Mouse (Mus musculus) lung, embryonic 16.5 days (tissue): Measurements from ENCODE around the gene Msrb3. TPM values are rescaled to one million over a fixed set of nuclear protein-coding genes. Genes with fewer than 3 reads are reported as not detected.

ENCODE experiments used
- ATAC-seq: fragments of 200-750 bp; cut with Nextera tagmentation; 2 replicates; pipeline ENCODE4 v1.8.0; 2017; ENCODE audit warnings: low read depth, mild to moderate bottlenecking, moderate library complexity
- H3K27ac ChIP-seq: fragments of 300-500 bp; sonication (generic); 2 replicates; pipeline ENCODE4 v1.5.1; 2014; ENCODE audit warnings: mild to moderate bottlenecking, control low read depth, low read length
- H3K27me3 ChIP-seq: fragments of 300-500 bp; sonication (generic); 2 replicates; pipeline ENCODE4 v1.6.1; 2014; ENCODE audit warnings: low read depth, low read length, mixed read lengths; ENCODE audit not compliant: control insufficient read depth, insufficient read depth
- H3K36me3 ChIP-seq: fragments of 300-500 bp; sonication (generic); 2 replicates; pipeline ENCODE4 v1.6.1; 2014; ENCODE audit warnings: low read length; ENCODE audit not compliant: control insufficient read depth, insufficient read depth
- H3K4me1 ChIP-seq: fragments of 300-500 bp; sonication (generic); replicated peaks from 2 replicates; pipeline ENCODE4 v1.6.1; 2014; ENCODE audit warnings: low read length, mixed read lengths; ENCODE audit not compliant: control insufficient read depth, insufficient read depth
- H3K4me2 ChIP-seq: fragments of 300-500 bp; sonication (generic); 2 replicates; pipeline ENCODE4 v1.6.1; 2014; ENCODE audit warnings: low read depth, low read length, control low read depth
- H3K4me3 ChIP-seq: fragments of 300-500 bp; sonication (generic); 2 replicates; pipeline ENCODE4 v1.5.1; 2014; ENCODE audit warnings: mild to moderate bottlenecking, low read length, control low read depth
- H3K9ac ChIP-seq: fragments of 300-500 bp; sonication (generic); 2 replicates; pipeline ENCODE4 v1.6.1; 2014; ENCODE audit warnings: low read length, control low read depth
- H3K9me3 ChIP-seq: fragments of 300-500 bp; sonication (generic); 2 replicates; pipeline ENCODE4 v1.6.1; 2016; ENCODE audit warnings: low read length; ENCODE audit not compliant: control insufficient read depth
- WGBS: fragments of 180-500 bp; shearing (Covaris S2); extraction: QIAGEN DNeasy Blood & Tissue Kit; methylation state at CpG from one replicate; pipeline ENCODE4 v1.1.7; 2014; 5-methylcytosine and 5-hydroxymethylcytosine counted together
- polyA plus RNA-seq: library from polyadenylated mRNA; unstranded; fragments of >200 nt; fragmentation: Nextera tagmentation; extraction: Ambion mirVana; gene quantifications from 2 replicates; pipeline ENCODE4 v1.2.1, GENCODE M21; 2015

The Msrb3 gene
- polyA plus RNA-seq, 1 experiment from 2014 or later = 12.4 TPM

DNA sequence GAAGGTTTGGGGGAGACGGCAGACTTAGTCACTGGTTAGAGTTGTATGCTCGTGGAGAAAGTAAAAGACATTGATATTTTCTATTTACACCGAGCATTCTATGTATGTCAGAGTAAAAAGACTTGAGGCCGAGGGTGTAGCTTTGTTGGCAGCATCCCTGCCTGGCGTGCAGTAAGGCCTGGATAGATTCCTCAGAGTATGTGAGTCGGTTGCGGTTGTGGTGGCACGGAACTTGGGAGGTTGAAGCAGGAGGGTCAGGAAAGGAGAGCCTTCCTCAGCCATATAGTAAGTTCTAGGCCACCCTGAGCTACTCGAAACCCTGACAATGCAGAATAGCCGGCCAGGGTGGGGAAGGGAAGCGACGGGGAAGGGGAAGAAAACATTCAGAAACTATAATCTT lies 71.1 kb downstream of the Msrb3 start:
- Histone ChIP-seq H3K36me3 (no peaks in the 10 kb centered on the region), H3K4me2 (no peak overlapping the region), H3K9me3 (no peaks in the 10 kb centered on the region), H3K27ac (no peak overlapping the region), H3K4me3 (no peak overlapping the region), H3K27me3 (no peaks in the 10 kb centered on the region), H3K4me1 (no peaks in the 10 kb centered on the region), H3K9ac (no peak overlapping the region)
- no peak for ATAC-seq
- 87% methylated on average over 12 of the region's 12 CpGs for WGBS

DNA sequence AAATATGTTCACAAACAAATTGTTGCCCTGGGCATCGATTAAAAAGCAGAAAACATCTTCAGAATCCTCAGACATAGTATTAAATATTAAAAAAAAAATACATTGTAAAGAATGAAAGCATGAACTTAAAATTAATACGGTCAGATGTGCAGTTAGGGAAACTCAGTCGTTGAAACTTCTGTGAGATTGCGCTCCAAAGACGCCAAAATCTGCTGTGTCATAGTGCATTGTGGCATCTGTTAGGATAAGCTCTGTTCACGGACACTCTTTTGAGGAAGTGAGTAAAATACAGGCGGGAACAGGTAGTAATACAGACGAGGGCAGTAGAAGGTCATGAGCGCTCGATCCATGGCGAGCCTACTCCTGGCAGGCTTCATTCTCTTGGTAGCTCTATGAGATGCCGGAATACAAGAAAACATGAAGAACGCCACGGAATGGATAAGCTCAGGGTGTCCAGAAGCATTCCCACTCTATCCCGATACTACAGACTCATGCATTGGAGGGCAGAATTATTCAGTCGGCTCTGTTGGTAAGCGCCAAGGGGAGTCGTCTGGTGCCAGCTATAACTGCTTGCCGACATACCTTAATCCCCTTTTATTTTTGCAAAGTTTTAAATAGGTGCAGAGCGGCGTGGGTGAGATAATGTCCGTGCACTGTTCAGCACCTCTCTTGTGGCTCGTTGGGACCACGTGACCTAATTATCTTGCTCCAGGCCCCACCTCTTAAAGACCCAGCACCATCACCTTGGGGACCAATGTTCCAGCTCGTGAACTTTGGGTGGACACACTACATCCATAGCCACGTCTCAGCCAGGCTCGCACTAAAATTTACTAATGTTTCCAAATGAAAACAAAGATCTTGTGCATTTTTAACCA lies 71.9 kb downstream of the Msrb3 start:
- Histone ChIP-seq H3K36me3 (no peaks in the 10 kb centered on the region), H3K27me3 (no peaks in the 10 kb centered on the region), H3K9ac (no peak overlapping the region), H3K9me3 (no peaks in the 10 kb centered on the region), H3K27ac (no peak overlapping the region), H3K4me2 (no peak overlapping the region), H3K4me3 (no peak overlapping the region), H3K4me1 (peaks cover 2% of the 10 kb centered on the region; the same call in 1 of the 2 replicates)
- ATAC-seq = no peak
- WGBS = 77% methylated on average over 27 of the region's 27 CpGs

DNA sequence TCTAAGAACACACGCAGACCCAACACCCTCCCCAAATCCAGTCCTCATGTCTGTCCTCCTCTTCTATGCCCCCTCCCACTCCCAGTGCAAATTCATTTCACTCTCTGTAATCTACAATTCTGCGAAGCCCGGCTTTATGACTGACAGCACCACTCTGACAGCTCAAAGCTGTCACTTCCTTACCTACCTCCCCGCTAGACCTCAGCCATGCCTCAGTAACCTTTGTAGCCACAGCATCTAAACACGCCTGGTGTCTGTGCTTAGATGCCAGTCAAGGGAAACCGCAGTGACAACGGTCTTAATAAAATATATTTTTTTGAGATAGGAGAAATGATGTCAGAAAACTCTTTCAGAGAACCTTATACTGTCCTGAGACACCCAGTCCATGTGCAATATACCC lies 72.5 kb downstream of the Msrb3 start:
- H3K4me1 ChIP-seq = peaks cover 8% of the 10 kb centered on the region
- H3K9me3 ChIP-seq = no peaks in the 10 kb centered on the region
- H3K27ac ChIP-seq = no peak overlapping the region
- ATAC-seq = no peak
- H3K36me3 ChIP-seq = no peaks in the 10 kb centered on the region
- no peaks in the 10 kb centered on the region for H3K27me3 ChIP-seq
- H3K4me3 ChIP-seq = no peak overlapping the region
- 71% methylated on average over 7 of the region's 7 CpGs for WGBS
- no peak overlapping the region for H3K4me2 ChIP-seq
- no peak overlapping the region for H3K9ac ChIP-seq

DNA sequence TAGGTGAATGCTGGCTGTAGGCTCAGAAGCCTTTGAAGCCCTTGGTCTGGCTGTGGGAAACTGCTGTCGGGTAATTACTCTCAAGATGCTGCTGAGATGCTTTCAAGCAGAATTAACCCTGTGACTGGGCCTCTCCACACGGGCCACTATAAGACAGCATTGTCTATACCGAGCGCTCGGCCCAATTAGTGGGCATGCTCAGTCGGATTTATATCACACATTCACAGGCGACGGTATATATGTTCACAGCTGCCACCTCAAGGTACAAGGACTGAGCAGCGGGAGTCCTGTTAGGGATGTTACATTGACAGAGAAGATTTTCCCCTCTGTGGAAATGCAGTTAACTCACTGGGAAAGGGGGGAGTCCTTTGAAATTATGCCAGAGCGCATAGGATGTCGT lies 73.3 kb downstream of the Msrb3 start:
- WGBS = 62% methylated on average over 11 of the region's 11 CpGs

DNA sequence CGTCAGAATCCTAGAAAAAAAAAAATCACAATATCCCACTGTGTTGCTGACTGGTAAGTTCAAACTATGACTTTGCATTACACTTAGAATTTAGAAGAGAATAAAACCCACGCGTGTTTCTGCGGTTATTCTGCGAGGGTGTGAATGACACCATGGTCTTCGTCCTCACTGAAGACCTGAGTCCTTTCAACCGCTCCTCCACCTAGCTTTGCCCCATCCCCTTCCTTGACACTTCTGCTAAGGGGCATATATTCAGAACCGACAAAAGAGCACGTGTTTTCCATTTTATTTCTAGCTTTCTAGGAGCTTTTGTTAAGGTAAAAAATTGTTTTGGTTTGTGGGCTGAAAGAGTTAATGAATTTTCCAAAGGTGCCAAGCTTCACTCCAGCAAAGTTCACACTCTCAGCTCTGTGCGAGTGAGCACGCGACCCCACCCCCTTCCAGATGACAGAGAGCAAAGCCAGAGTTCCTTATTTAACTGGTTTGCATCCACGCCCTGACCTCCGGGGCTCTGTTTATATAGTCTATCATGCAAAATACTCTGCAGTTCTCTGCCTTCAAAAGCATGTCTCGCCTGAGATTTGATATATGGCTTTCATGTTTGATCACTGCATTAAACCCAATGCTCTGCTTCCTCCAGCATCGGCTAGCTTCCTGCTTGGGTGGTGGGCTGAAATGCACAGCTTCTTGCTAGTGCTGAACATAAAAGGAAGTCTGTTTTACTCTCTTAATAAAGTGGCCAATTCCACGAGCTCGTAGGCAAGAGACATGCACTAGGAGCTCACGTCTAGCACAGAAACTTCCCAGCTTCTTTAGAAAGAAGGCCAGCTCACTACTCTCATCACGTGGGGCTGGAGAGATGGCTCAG lies 77.2 kb downstream of the Msrb3 start:
- peak; percentile 79 for ATAC-seq
- WGBS = 19% methylated on average over 20 of the region's 20 CpGs

More for the DNA sequence above, 73.3 kb downstream of the Msrb3 start:
- Histone ChIP-seq H3K4me1 (peaks cover 8% of the 10 kb centered on the region), H3K36me3 (no peaks in the 10 kb centered on the region), H3K9me3 (no peaks in the 10 kb centered on the region), H3K4me2 (no peak overlapping the region), H3K9ac (no peak overlapping the region), H3K4me3 (no peak overlapping the region), H3K27ac (no peak overlapping the region), H3K27me3 (no peaks in the 10 kb centered on the region)
- ATAC-seq = no peak

DNA sequence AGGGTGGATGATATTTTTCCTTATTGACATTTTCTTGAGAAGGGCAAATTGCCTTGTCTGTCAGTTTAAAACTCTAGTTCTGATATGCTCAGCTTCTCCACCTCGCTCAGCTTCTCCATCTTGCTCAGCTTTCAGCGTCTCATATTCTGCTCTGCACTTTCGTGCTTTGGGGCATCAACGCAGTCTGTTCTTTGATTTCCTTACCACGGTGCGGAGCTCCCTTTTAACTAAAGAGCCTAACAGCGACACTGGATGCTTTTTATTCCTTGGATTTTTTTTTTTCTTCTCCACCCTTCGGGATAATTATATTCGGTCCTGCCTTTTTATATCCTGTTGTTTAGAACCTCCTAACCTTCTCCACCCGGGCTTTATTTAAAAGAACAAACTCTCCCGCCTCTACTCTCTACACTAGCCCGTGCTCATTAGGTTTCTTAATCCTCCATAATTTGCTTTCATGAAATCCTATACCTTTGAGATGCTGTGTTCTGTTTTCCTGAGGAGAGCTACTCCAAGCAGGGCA lies 78.1 kb downstream of the Msrb3 start:
- Histone ChIP-seq H3K36me3 (no peaks in the 10 kb centered on the region), H3K27me3 (no peaks in the 10 kb centered on the region), H3K4me1 (peaks cover 8% of the 10 kb centered on the region), H3K9me3 (no peaks in the 10 kb centered on the region), H3K4me2 (no peak overlapping the region), H3K27ac (no peak overlapping the region), H3K9ac (no peak overlapping the region), H3K4me3 (no peak overlapping the region)
- no peak for ATAC-seq
- 65% methylated on average over 12 of the region's 12 CpGs for WGBS

More for the DNA sequence above, 77.2 kb downstream of the Msrb3 start:
- H3K27me3 ChIP-seq = no peaks in the 10 kb centered on the region
- H3K9ac ChIP-seq = no peak overlapping the region
- no peak overlapping the region for H3K4me3 ChIP-seq
- H3K4me2 ChIP-seq = peak overlapping the region; percentile 41
- H3K4me1 ChIP-seq = peaks cover 8% of the 10 kb centered on the region
- no peaks in the 10 kb centered on the region for H3K36me3 ChIP-seq
- H3K9me3 ChIP-seq = no peaks in the 10 kb centered on the region
- H3K27ac ChIP-seq = no peak overlapping the region

DNA sequence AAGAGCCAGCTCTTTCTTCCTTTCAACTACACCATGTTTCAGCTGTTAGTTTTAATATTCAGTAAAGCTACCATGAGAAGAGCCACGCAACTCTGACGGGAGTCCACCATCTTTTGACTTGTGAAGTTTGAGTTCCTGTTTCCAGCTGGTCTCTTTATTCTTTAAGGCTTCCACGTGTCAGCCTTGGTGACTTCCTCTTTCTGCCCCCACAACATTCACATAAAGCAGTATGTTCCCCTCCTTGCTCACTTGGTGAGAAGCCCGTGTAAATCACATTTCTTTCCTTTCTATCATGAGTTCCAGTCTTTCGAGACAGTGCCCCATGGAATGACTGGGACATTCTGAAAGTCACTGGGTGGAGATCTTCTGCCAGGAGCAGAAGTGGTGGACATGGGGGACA lies 83.6 kb downstream of the Msrb3 start:
- no peak overlapping the region for H3K4me3 ChIP-seq
- ATAC-seq = no peak
- 73% methylated on average over 5 of the region's 5 CpGs for WGBS
- no peaks in the 10 kb centered on the region for H3K36me3 ChIP-seq
- no peaks in the 10 kb centered on the region for H3K27me3 ChIP-seq
- no peak overlapping the region for H3K4me2 ChIP-seq
- H3K4me1 ChIP-seq = peaks cover 19% of the 10 kb centered on the region
- H3K27ac ChIP-seq = no peak overlapping the region
- no peaks in the 10 kb centered on the region for H3K9me3 ChIP-seq
- H3K9ac ChIP-seq = no peak overlapping the region

DNA sequence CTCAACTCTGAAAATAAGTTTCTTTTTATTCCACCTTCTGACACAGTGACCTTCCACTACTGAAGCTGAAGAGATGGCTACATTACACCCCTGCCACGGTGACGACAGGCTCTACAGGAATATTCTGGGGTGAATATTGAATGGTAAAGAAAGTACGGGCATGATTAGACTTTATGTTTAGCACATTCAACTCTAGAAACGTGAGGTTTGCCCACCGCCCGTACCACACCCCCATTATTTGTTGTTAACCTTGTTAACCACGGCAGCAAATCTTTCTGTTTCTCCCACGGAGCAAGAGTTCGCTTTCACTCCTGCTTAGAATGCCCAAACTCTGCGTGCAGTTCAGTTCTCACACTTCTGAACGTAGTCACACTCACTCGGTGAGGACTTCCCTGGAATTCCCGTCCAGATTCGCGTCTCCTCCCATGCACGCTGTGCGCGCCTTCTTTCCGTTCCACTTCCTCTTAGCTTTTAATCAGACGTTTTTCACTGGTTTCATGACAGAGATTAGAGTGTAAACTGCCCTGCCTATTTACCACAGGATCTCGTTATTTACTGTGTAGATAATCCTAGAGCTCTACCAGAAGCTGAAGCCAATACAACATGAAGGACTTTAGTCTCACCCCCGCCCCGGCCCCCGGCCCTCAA lies 87.0 kb downstream of the Msrb3 start:
- H3K27ac ChIP-seq = peak overlapping the region; percentile 33

More for the DNA sequence above, 87.0 kb downstream of the Msrb3 start:
- Histone ChIP-seq H3K36me3 (no peaks in the 10 kb centered on the region), H3K9ac (peak overlapping the region; percentile 43), H3K4me1 (peaks cover 22% of the 10 kb centered on the region), H3K27me3 (no peaks in the 10 kb centered on the region), H3K9me3 (no peaks in the 10 kb centered on the region), H3K4me2 (peak overlapping the region; percentile 60), H3K4me3 (peak overlapping the region; percentile 36)
- whole genome bisulfite sequencing = 21% methylated on average over 24 of the region's 24 CpGs
- peak; percentile 58; the same call in 1 of the 2 replicates for ATAC-seq
